Mouse (Mus musculus): ENCODE results near the gene Dazl. TPM values are rescaled to one million over a fixed set of nuclear protein-coding genes. Genes with fewer than 3 reads are reported as not detected.

Gene Dazl
- polyA plus RNA-seq (2012; ENCODE audit: insufficient read depth, insufficient read length, missing spikeins) = not detected in 2 replicates

GRCm38 (mm10) chr17:50293241-50293731 lies at the start of gene Dazl:
Gene Dazl (minus strand): TSS chr17:50293636.
- no peaks in the 10 kb centered on the region for H3K4me1 ChIP-seq (ENCODE audit: control insufficient read depth, insufficient read depth, insufficient read length, low read length)
- no peak within 1 kb of the TSS for H3K27ac ChIP-seq (replicated peaks; ENCODE audit: low read depth, low read length)
- H3K4me3 ChIP-seq (ENCODE audit: insufficient read depth, low read depth, low read length) = peak within 1 kb of the TSS; percentile 60

- Histone ChIP-seq H3K4me1 (ENCODE audit: control insufficient read depth, insufficient read depth, insufficient read length, low read length) (no peaks in the 10 kb centered on the region), H3K4me3 (ENCODE audit: insufficient read depth, low read depth, low read length) (no peak overlapping the region), H3K27ac (replicated peaks; ENCODE audit: low read depth, low read length) (no peak overlapping the region)
These were observed 48.6 kb upstream of the Dazl start for GRCm38 (mm10) chr17:50341850-50342544.

- Histone ChIP-seq H3K4me3 (ENCODE audit: insufficient read depth, low read depth, low read length) (no peak overlapping the region), H3K27ac (replicated peaks; ENCODE audit: low read depth, low read length) (no peak overlapping the region), H3K4me1 (ENCODE audit: control insufficient read depth, insufficient read depth, insufficient read length, low read length) (no peaks in the 10 kb centered on the region)
These were observed 45.5 kb upstream of the Dazl start for GRCm38 (mm10) chr17:50338901-50339300.

GRCm38 (mm10) chr17:50335776-50336175 lies 42.3 kb upstream of the Dazl start:
- H3K4me3 ChIP-seq (ENCODE audit: insufficient read depth, low read depth, low read length) = no peak overlapping the region
- H3K4me1 ChIP-seq (ENCODE audit: control insufficient read depth, insufficient read depth, insufficient read length, low read length) = peaks cover 6% of the 10 kb centered on the region
- H3K27ac ChIP-seq (replicated peaks; ENCODE audit: low read depth, low read length) = no peak overlapping the region

GRCm38 (mm10) chr17:50334694-50335093 lies 41.3 kb upstream of the Dazl start:
- H3K4me1 ChIP-seq (ENCODE audit: control insufficient read depth, insufficient read depth, insufficient read length, low read length) = peaks cover 6% of the 10 kb centered on the region
- H3K4me3 ChIP-seq (ENCODE audit: insufficient read depth, low read depth, low read length) = no peak overlapping the region
- H3K27ac ChIP-seq (replicated peaks; ENCODE audit: low read depth, low read length) = no peak overlapping the region

DNA sequence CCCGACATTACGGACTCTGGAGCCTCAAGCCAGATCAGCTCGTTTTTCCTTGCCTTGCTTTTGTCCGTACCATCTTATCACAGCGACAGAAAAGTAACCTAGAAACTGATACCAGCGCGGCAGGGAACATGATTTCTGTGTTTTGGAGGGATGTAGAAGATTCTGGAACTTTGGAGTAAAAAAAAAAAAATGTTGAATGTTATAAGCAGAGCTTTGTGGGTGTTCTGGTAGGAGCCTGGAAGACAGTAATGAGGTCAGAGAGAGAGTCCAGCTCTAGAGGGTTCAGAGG lies 38.5 kb upstream of the Dazl start:
- no peak overlapping the region for H3K27ac ChIP-seq (replicated peaks; ENCODE audit: low read depth, low read length)
- H3K4me1 ChIP-seq (ENCODE audit: control insufficient read depth, insufficient read depth, insufficient read length, low read length) = peaks cover 6% of the 10 kb centered on the region
- no peak overlapping the region for H3K4me3 ChIP-seq (ENCODE audit: insufficient read depth, low read depth, low read length)

DNA sequence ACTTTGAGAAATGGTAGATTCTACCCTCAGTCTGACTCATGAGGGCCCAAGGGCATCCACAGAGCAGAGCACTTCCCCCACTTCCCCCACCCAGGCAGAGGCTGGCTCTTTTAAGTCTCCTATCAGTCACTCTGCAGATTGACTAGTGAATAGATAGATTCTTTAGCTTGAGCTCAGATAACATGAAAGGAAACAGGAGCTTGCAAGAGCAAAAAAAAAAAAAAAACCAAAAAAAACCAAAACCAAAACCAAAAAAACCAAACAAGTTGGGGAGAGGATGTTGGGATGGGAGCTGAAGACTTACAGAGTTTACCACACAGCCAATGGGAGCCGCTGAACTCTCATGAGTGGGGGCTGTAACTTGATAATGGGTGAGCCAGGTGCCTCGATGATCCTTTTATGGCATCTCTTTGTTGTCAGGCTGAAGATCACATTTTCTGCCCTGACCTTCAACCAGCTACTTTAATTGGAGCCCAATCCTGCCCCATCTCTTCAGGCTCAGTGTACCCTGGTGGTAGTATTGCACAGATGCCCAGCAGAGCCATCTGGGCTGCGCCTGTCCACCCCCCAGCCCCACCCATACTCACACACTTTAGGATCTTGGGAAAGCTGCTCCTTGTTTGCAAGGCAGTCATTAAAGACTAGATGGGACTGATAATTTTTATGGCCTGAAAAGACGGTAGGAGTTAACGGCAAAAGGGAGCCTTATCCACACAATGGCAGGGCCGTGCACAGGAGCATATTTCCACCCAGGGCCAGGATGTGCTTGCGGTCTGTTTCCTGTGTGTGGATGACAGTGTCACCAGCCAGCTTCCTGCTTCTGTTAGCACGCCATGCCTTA lies 38.0 kb upstream of the Dazl start:
- H3K4me1 ChIP-seq (ENCODE audit: control insufficient read depth, insufficient read depth, insufficient read length, low read length) = peaks cover 6% of the 10 kb centered on the region
- H3K27ac ChIP-seq (replicated peaks; ENCODE audit: low read depth, low read length) = peak overlapping the region; percentile 14; the same call in 1 of the 2 replicates
- H3K4me3 ChIP-seq (ENCODE audit: insufficient read depth, low read depth, low read length) = peak overlapping the region; percentile 18; the same call in 1 of the 2 replicates

DNA sequence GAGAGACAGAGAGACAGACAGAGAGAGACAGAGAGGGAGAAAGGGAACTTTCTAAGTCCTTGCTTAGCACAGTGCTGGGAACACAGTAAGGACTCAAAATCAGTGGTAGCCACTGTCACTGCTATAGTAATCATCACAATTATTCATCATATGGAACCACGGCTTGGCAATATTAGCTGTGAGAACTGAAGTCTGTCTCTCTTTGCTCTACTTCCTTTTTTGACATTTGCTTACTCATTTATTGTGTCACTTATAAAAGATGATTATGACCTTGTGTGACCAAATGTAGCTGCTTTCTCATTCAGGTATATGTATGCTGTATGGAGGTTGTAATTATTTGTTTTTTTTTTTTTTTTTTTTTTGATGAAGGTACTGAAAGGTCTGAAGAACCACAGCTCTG lies 36.8 kb upstream of the Dazl start:
- Histone ChIP-seq H3K27ac (replicated peaks; ENCODE audit: low read depth, low read length) (no peak overlapping the region), H3K4me1 (ENCODE audit: control insufficient read depth, insufficient read depth, insufficient read length, low read length) (peaks cover 6% of the 10 kb centered on the region), H3K4me3 (ENCODE audit: insufficient read depth, low read depth, low read length) (no peak overlapping the region)

DNA sequence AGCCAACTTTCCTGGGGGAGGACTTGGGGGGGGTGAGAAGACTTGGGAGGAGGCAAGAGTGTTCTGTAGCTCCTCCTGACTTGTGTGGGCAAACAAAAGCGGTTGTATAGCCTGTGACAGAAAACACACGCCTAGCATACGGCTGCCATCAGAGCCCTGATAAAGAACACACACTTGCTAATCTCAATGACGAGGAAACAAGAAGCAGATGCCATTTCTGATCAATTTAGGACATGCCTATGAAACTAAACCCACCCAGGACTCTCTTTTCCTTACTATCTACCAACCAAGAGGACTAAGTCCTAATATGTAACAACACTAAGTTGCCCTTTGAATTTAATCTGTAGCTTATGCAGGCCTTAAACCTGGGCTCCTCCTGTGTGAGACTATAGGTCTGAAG lies 31.2 kb upstream of the Dazl start:
- Histone ChIP-seq H3K4me3 (ENCODE audit: insufficient read depth, low read depth, low read length) (no peak overlapping the region), H3K27ac (replicated peaks; ENCODE audit: low read depth, low read length) (no peak overlapping the region), H3K4me1 (ENCODE audit: control insufficient read depth, insufficient read depth, insufficient read length, low read length) (no peaks in the 10 kb centered on the region)

- no peak overlapping the region for H3K27ac ChIP-seq (replicated peaks; ENCODE audit: low read depth, low read length)
- H3K4me3 ChIP-seq (ENCODE audit: insufficient read depth, low read depth, low read length) = no peak overlapping the region
- H3K4me1 ChIP-seq (ENCODE audit: control insufficient read depth, insufficient read depth, insufficient read length, low read length) = no peaks in the 10 kb centered on the region
These were observed 25.4 kb upstream of the Dazl start for GRCm38 (mm10) chr17:50318810-50319209.

GRCm38 (mm10) chr17:50316216-50317150 lies 23.0 kb upstream of the Dazl start:
- Histone ChIP-seq H3K4me3 (ENCODE audit: insufficient read depth, low read depth, low read length) (no peak overlapping the region), H3K4me1 (ENCODE audit: control insufficient read depth, insufficient read depth, insufficient read length, low read length) (no peaks in the 10 kb centered on the region), H3K27ac (replicated peaks; ENCODE audit: low read depth, low read length) (no peak overlapping the region)

- H3K27ac ChIP-seq (replicated peaks; ENCODE audit: low read depth, low read length) = no peak overlapping the region
- H3K4me1 ChIP-seq (ENCODE audit: control insufficient read depth, insufficient read depth, insufficient read length, low read length) = no peaks in the 10 kb centered on the region
- no peak overlapping the region for H3K4me3 ChIP-seq (ENCODE audit: insufficient read depth, low read depth, low read length)
These were observed 16.8 kb upstream of the Dazl start for GRCm38 (mm10) chr17:50310148-50310802.

GRCm38 (mm10) chr17:50309512-50310072 lies 16.2 kb upstream of the Dazl start:
- Histone ChIP-seq H3K27ac (replicated peaks; ENCODE audit: low read depth, low read length) (no peak overlapping the region), H3K4me3 (ENCODE audit: insufficient read depth, low read depth, low read length) (no peak overlapping the region), H3K4me1 (ENCODE audit: control insufficient read depth, insufficient read depth, insufficient read length, low read length) (no peaks in the 10 kb centered on the region)

DNA sequence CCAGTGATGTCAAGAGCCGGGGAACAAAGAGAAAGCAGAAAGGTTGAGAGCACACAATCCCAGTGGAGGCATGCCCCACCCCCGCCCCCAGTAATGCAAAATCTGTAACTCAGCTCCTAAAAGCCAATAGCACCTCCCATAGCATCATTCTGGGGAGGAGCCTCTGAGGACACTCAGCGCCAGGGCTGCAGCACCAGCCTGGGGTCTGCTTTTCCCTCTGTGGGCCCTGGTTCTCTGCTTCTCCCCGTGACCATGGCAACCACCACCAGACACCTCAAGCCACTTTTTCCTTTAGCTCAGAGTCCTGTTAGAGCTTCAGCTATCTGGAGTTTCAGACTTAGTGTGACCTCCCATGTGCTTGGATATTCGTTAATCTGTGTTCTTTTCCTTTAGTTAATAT lies 15.4 kb upstream of the Dazl start:
- H3K4me1 ChIP-seq (ENCODE audit: control insufficient read depth, insufficient read depth, insufficient read length, low read length) = no peaks in the 10 kb centered on the region
- no peak overlapping the region for H3K4me3 ChIP-seq (ENCODE audit: insufficient read depth, low read depth, low read length)
- H3K27ac ChIP-seq (replicated peaks; ENCODE audit: low read depth, low read length) = no peak overlapping the region

Data from brown adipose tissue, adult 24 weeks (tissue).